Mouse (Mus musculus): ENCODE results near the gene P2ry2. TPM values are rescaled to one million over a fixed set of nuclear protein-coding genes. Genes with fewer than 3 reads are reported as not detected.

The P2ry2 gene
- total RNA-seq, 4 experiments from 2014 or later, result 1.4 to 6.4 (median 3.0) TPM

Other genes starting within 250 kb of the P2ry2 start
- gene Relt, start 149.4 kb downstream of the P2ry2 start, total RNA-seq (2022), result 1 to 10 TPM; 1.2 to 1.8 (median 1.5) TPM
- 100 to 1,000 TPM in 3 of 4 experiments, 10 to 100 TPM in 1; 95.8 to 118 (median 108) TPM for gene Arhgef17, start 80.8 kb downstream of the P2ry2 start, total RNA-seq (2022)
- gene P2ry6, start 38.2 kb downstream of the P2ry2 start, total RNA-seq (2022), result 1 to 10 TPM; 5.4 to 9.5 (median 6.5) TPM
- 10 to 100 TPM; 20.9 to 53.3 (median 33.8) TPM for gene Fchsd2, start 80.0 kb upstream of the P2ry2 start, total RNA-seq (2022)

All from adrenal gland, adult 8-10 months (tissue).